Mouse (Mus musculus): ENCODE data around the gene Faf2. TPM values are rescaled to one million over a fixed set of nuclear protein-coding genes. Genes with fewer than 3 reads are reported as not detected.
A peak's percentile ranks its signal among the peaks of the same experiment; 100 is the strongest.

Faf2 gene
- polyA plus RNA-seq, 1 experiment: 30.3 TPM

- Histone ChIP-seq H3K4me2 (ENCODE audit: low read depth) (peak overlapping the region; percentile 88), H3K79me2 (ENCODE audit: control insufficient read depth, insufficient read depth) (peaks cover 41% of the 10 kb centered on the region), H3K36me3 (ENCODE audit: control insufficient read depth, insufficient read depth) (peaks cover 18% of the 10 kb centered on the region), H3K4me3 (peak overlapping the region; percentile 96), H3K27me3 (ENCODE audit: control insufficient read depth, insufficient read depth, insufficient read length) (no peaks in the 10 kb centered on the region), H3ac (ENCODE audit: control insufficient read depth, insufficient read length) (peak overlapping the region; percentile 10)
- TF ChIP-seq TCF3 (IDR thresholded peaks at IDR 0.05; ENCODE audit: insufficient read length, low read depth) (no peak), POLR2A (IDR thresholded peaks at IDR 0.05; ENCODE audit: insufficient read length, low read depth) (no peak), E2F4 (IDR thresholded peaks at IDR 0.05; ENCODE audit: insufficient read depth) (no peak), MAX (IDR thresholded peaks at IDR 0.05; ENCODE audit: low read depth) (no peak), TCF12 (IDR thresholded peaks at IDR 0.05; ENCODE audit: insufficient read depth, poor library complexity, severe bottlenecking) (no peak), REST (IDR thresholded peaks at IDR 0.05; ENCODE audit: insufficient read depth, insufficient read length) (no peak), CEBPB (IDR thresholded peaks at IDR 0.05; ENCODE audit: insufficient read depth, poor library complexity, severe bottlenecking) (no peak), MYOG (IDR thresholded peaks at IDR 0.05; ENCODE audit: control insufficient read depth in 1 of 3, insufficient read depth in 1 of 3, insufficient read length in 2 of 3, low read depth in 2 of 3) (no peak), USF1 (IDR thresholded peaks at IDR 0.05; ENCODE audit: low read depth) (no peak), SRF (IDR thresholded peaks at IDR 0.05; ENCODE audit: control insufficient read depth, insufficient read length, low read depth) (no peak), MYOD1 (IDR thresholded peaks at IDR 0.05; ENCODE audit: control insufficient read depth in 1 of 3, insufficient read length in 2 of 3, low read depth in 2 of 3) (no peak), POLR2AphosphoS2 (IDR thresholded peaks at IDR 0.05; ENCODE audit: insufficient read length, low read depth) (no peak)
These were observed 32.1 kb upstream of the Faf2 start for GRCm38 (mm10) chr13:54589414-54589995.

GRCm38 (mm10) chr13:54589996-54590951 is 31.3 kb upstream of the Faf2 start, which contains the start of the genes Nop16 and Higd2a:
TSS of gene Nop16 (minus strand) at chr13:54590090.
TSS of gene Higd2a (plus strand) at chr13:54590207.
- Histone ChIP-seq H3K4me2 (ENCODE audit: low read depth) (peak within 1 kb of the TSS; percentile 88), H3K79me2 (ENCODE audit: control insufficient read depth, insufficient read depth) (peaks cover 41% of the 10 kb centered on the region), H3K27me3 (ENCODE audit: control insufficient read depth, insufficient read depth, insufficient read length) (no peaks in the 10 kb centered on the region), H3ac (ENCODE audit: control insufficient read depth, insufficient read length) (peak within 1 kb of the TSS; percentile 10), H3K36me3 (ENCODE audit: control insufficient read depth, insufficient read depth) (peaks cover 18% of the 10 kb centered on the region), H3K4me3 (peak within 1 kb of the TSS; percentile 96)
- peak; percentile 12 for TF ChIP-seq MAX (IDR thresholded peaks at IDR 0.05; ENCODE audit: low read depth)
- peak; percentile 65 for TF ChIP-seq POLR2AphosphoS2 (IDR thresholded peaks at IDR 0.05; ENCODE audit: insufficient read length, low read depth)
- peak; percentile 21 for TF ChIP-seq SRF (IDR thresholded peaks at IDR 0.05; ENCODE audit: control insufficient read depth, insufficient read length, low read depth)
- no peak for TF ChIP-seq CEBPB (IDR thresholded peaks at IDR 0.05; ENCODE audit: insufficient read depth, poor library complexity, severe bottlenecking)
- TF ChIP-seq POLR2A (IDR thresholded peaks at IDR 0.05; ENCODE audit: insufficient read length, low read depth): peak; percentile 62

GRCm38 (mm10) chr13:54591776-54592356 is 29.7 kb upstream of the Faf2 start:
- Histone ChIP-seq H3K4me3 (peak overlapping the region; percentile 96), H3ac (ENCODE audit: control insufficient read depth, insufficient read length) (no peak overlapping the region), H3K4me2 (ENCODE audit: low read depth) (peak overlapping the region; percentile 86), H3K36me3 (ENCODE audit: control insufficient read depth, insufficient read depth) (peaks cover 16% of the 10 kb centered on the region), H3K79me2 (ENCODE audit: control insufficient read depth, insufficient read depth) (peaks cover 41% of the 10 kb centered on the region), H3K27me3 (ENCODE audit: control insufficient read depth, insufficient read depth, insufficient read length) (no peaks in the 10 kb centered on the region)
- TF ChIP-seq TCF12 (IDR thresholded peaks at IDR 0.05; ENCODE audit: insufficient read depth, poor library complexity, severe bottlenecking): no peak
- TF ChIP-seq TCF3 (IDR thresholded peaks at IDR 0.05; ENCODE audit: insufficient read length, low read depth): no peak
- TF ChIP-seq SRF (IDR thresholded peaks at IDR 0.05; ENCODE audit: control insufficient read depth, insufficient read length, low read depth): no peak
- TF ChIP-seq POLR2A (IDR thresholded peaks at IDR 0.05; ENCODE audit: insufficient read length, low read depth): no peak
- TF ChIP-seq CEBPB (IDR thresholded peaks at IDR 0.05; ENCODE audit: insufficient read depth, poor library complexity, severe bottlenecking): no peak
- TF ChIP-seq MAX (IDR thresholded peaks at IDR 0.05; ENCODE audit: low read depth): no peak
- TF ChIP-seq USF1 (IDR thresholded peaks at IDR 0.05; ENCODE audit: low read depth): no peak
- no peak for TF ChIP-seq MYOG (IDR thresholded peaks at IDR 0.05; ENCODE audit: control insufficient read depth in 1 of 3, insufficient read depth in 1 of 3, insufficient read length in 2 of 3, low read depth in 2 of 3)
- TF ChIP-seq MYOD1 (IDR thresholded peaks at IDR 0.05; ENCODE audit: control insufficient read depth in 1 of 3, insufficient read length in 2 of 3, low read depth in 2 of 3): no peak
- no peak for TF ChIP-seq REST (IDR thresholded peaks at IDR 0.05; ENCODE audit: insufficient read depth, insufficient read length)
- TF ChIP-seq E2F4 (IDR thresholded peaks at IDR 0.05; ENCODE audit: insufficient read depth): no peak

GRCm38 (mm10) chr13:54593617-54594016 is 28.0 kb upstream of the Faf2 start:
- Histone ChIP-seq H3K79me2 (ENCODE audit: control insufficient read depth, insufficient read depth) (peaks cover 39% of the 10 kb centered on the region), H3K4me2 (ENCODE audit: low read depth) (no peak overlapping the region), H3K27me3 (ENCODE audit: control insufficient read depth, insufficient read depth, insufficient read length) (no peaks in the 10 kb centered on the region), H3K36me3 (ENCODE audit: control insufficient read depth, insufficient read depth) (peaks cover 5% of the 10 kb centered on the region), H3ac (ENCODE audit: control insufficient read depth, insufficient read length) (no peak overlapping the region), H3K4me3 (no peak overlapping the region)
- TF ChIP-seq USF1 (IDR thresholded peaks at IDR 0.05; ENCODE audit: low read depth): no peak
